Mouse (Mus musculus): Measurements from ENCODE around the gene H2al1a.

H2al1a gene

GRCm38 (mm10) chrX:11346756-11347155, 47.7 kb downstream of the H2al1a start:
- DNase-seq, result no peak
